Mouse (Mus musculus): ENCODE measurements at regions not wholly inside any gene's neighbourhood (a gene's known extent, or its start where the extent isn't known, plus 50 kb on each side); places are given as distances from the start of the nearest gene placed in this dataset.

- TF ChIP-seq POLR2A (IDR thresholded peaks at IDR 0.05; ENCODE audit: borderline replicate concordance, insufficient read depth, low read length) (no peak), CTCF (IDR thresholded peaks at IDR 0.05; ENCODE audit: borderline replicate concordance, insufficient read depth, low read depth, low read length) (no peak)
Observed at GRCm38 (mm10) chrX:130819707-130820106, 1070.2 kb downstream of the Diaph2 start.

Data from cerebellum, adult 2 months (tissue).